Mouse (Mus musculus) limb, embryonic 11.5 days (tissue): ENCODE measurements around the gene Pwp2. TPM values are rescaled to one million over a fixed set of nuclear protein-coding genes. Genes with fewer than 3 reads are reported as not detected.

Experiments used
- ATAC-seq: fragments of 200-750 bp; cut with Nextera tagmentation; 2 replicates; pipeline ENCODE4 v1.8.0; 2017; ENCODE audit warnings: low read depth; ENCODE audit not compliant: insufficient number of reproducible peaks, low FRiP score, low TSS enrichment
- DNase-seq: peaks from one replicate; pipeline ENCODE4 v3.0.0-alpha.2; 2015; ENCODE audit warnings: low spot score
- H3K27ac ChIP-seq: fragments of 300-500 bp; sonication (generic); replicated peaks from 2 replicates; pipeline ENCODE4 v1.5.1; 2014; ENCODE audit warnings: low read depth, mild to moderate bottlenecking, low read length
- H3K27me3 ChIP-seq: fragments of 300-500 bp; sonication (generic); 2 replicates; pipeline ENCODE4 v1.6.1; 2014; ENCODE audit warnings: mild to moderate bottlenecking, low read length, mixed read lengths; ENCODE audit not compliant: control insufficient read depth, insufficient read depth
- H3K36me3 ChIP-seq: fragments of 300-500 bp; sonication (generic); 2 replicates; pipeline ENCODE4 v1.6.1; 2014; ENCODE audit warnings: mild to moderate bottlenecking, low read length, moderate library complexity, mixed read lengths; ENCODE audit not compliant: control insufficient read depth, insufficient read depth
- H3K4me1 ChIP-seq: fragments of 300-500 bp; sonication (generic); 2 replicates; pipeline ENCODE4 v1.6.1; 2014; ENCODE audit warnings: low read length, mixed read lengths; ENCODE audit not compliant: control insufficient read depth, insufficient read depth
- H3K4me2 ChIP-seq: fragments of 300-500 bp; sonication (generic); 2 replicates; pipeline ENCODE4 v1.6.1; 2014; ENCODE audit warnings: low read depth, mild to moderate bottlenecking, moderate library complexity; ENCODE audit not compliant: severe bottlenecking
- H3K4me3 ChIP-seq: fragments of 300-500 bp; sonication (generic); 2 replicates; pipeline ENCODE4 v1.5.1; 2014; ENCODE audit warnings: low read depth, low read length
- H3K9ac ChIP-seq: fragments of 300-500 bp; sonication (generic); 2 replicates; pipeline ENCODE4 v1.6.1; 2014; ENCODE audit warnings: mild to moderate bottlenecking, low read length
- H3K9me3 ChIP-seq: fragments of 300-500 bp; sonication (generic); 2 replicates; pipeline ENCODE4 v1.6.1; 2016; ENCODE audit warnings: low read length; ENCODE audit not compliant: control insufficient read depth
- WGBS: fragments of 180-500 bp; shearing (Covaris S2); extraction: QIAGEN DNeasy Blood & Tissue Kit; methylation state at CpG from one replicate; pipeline ENCODE4 v1.1.7; 2014; 5-methylcytosine and 5-hydroxymethylcytosine counted together
- polyA plus RNA-seq: library from polyadenylated mRNA; unstranded; fragments of >200 nt; fragmentation: Nextera tagmentation; extraction: Ambion mirVana; gene quantifications from 2 replicates; pipeline ENCODE4 v1.2.1, GENCODE M21; 2014

The Pwp2 gene
- 23.7 and 26.5 TPM in 2 replicates for polyA plus RNA-seq

DNA sequence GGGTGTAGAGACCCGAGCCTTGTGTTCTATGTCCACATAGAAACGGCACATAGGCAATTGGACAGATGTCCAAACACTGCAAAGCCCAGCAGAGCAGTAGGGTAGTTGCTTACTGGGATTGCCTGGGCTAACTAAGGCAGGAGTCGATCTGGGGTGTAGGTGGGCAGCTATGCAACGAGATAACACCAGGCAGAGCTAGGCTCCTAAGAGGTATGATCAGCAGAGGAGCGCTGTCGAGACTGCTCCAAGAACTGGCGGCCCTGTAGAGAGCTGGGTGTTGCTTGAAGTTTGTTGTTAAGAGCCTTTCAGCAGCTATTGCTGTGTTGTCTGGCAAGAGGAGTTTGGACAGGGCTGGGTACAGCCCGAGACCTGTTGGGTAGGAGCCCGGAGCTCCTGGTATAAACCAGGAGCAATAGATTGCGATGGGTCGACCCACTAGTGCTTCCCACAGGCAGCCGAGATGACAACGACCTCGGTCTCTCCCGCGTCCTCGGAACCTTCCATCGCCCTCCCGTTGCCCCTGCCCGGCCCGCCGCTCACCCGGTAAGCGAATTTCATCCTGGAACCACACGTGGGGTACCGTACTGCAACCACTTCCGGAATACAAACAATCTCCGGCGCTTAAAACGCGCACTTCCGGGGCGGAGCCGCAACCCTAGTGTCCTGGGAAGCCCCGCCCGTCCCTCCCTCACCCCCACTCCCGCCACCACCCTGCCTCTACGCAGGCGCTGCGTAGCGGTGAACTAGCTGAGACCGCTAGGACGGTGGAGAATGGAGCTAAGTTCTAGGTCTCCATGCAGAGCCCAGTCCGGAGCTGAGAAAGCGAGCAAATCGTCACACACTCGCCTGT, at the start of gene Pwp2:
Gene Pwp2, minus strand, starts transcription at position 619 of the 850 bp plus-strand sequence.
- Histone ChIP-seq H3K4me3 (peak within 1 kb of the TSS; percentile 77), H3K4me1 (peaks cover 8% of the 10 kb centered on the region), H3K36me3 (peaks cover 26% of the 10 kb centered on the region), H3K4me2 (peak within 1 kb of the TSS; percentile 95), H3K27me3 (no peaks in the 10 kb centered on the region), H3K27ac (peak within 1 kb of the TSS; percentile 42; the same call in 1 of the 2 replicates), H3K9ac (peak within 1 kb of the TSS; percentile 58), H3K9me3 (no peaks in the 10 kb centered on the region)
- peak; percentile 93 for ATAC-seq
- WGBS = 1% methylated on average over 47 of the region's 47 CpGs
- peak; percentile 93 for DNase-seq

DNA sequence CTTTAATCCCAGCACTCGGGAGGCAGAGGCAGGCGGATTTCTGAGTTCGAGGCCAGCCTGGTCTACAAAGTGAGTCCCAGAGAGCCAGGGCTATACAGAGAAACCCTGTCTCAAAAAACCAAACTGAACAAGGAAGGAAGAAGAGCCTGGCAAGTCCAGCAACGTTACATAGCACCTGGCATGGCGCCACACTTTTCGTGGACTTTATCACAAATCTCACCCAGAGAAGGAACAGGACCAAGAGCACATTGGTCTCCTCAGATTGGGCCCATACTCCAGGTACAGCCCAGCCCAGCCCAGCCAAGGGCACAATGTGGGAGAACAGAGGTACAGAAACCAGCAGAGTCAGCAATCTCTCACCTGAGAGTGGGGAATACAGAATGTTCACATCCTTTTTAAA, 48.8 kb upstream of the Pwp2 start:
- no peaks in the 10 kb centered on the region for H3K4me1 ChIP-seq
- H3K9me3 ChIP-seq = no peaks in the 10 kb centered on the region
- ATAC-seq (no peak), DNase-seq (no peak)
- WGBS = 91% methylated on average over 6 of the region's 6 CpGs
- no peak overlapping the region for H3K4me2 ChIP-seq
- no peak overlapping the region for H3K9ac ChIP-seq
- H3K4me3 ChIP-seq = no peak overlapping the region
- H3K27me3 ChIP-seq = no peaks in the 10 kb centered on the region
- H3K36me3 ChIP-seq = no peaks in the 10 kb centered on the region
- H3K27ac ChIP-seq = no peak overlapping the region

DNA sequence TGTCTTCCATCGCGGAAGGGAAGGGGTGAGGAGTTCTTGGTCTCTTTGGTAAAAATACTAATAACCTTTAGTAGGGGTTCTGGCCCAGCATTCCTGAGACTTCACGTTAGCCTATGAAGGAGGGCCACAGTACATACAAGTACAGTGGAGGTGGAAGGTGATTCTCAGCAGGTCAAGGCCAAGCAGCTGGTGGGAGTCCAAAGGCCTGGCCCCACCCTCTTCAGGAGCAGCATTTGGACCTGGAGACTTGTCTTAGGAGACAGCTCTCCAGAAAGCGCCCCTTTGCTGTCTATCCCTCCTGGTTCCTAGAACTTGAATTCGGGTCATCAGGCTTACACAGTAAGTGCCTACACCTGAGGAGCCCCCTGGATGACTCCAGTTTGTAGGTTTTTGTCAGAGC, 48.2 kb upstream of the Pwp2 start:
- Histone ChIP-seq H3K4me3 (no peak overlapping the region), H3K27me3 (no peaks in the 10 kb centered on the region), H3K4me1 (no peaks in the 10 kb centered on the region), H3K36me3 (no peaks in the 10 kb centered on the region), H3K27ac (no peak overlapping the region), H3K9ac (no peak overlapping the region), H3K4me2 (no peak overlapping the region), H3K9me3 (no peaks in the 10 kb centered on the region)
- WGBS = 92% methylated on average over 5 of the region's 5 CpGs
- ATAC-seq = no peak
- DNase-seq = no peak

DNA sequence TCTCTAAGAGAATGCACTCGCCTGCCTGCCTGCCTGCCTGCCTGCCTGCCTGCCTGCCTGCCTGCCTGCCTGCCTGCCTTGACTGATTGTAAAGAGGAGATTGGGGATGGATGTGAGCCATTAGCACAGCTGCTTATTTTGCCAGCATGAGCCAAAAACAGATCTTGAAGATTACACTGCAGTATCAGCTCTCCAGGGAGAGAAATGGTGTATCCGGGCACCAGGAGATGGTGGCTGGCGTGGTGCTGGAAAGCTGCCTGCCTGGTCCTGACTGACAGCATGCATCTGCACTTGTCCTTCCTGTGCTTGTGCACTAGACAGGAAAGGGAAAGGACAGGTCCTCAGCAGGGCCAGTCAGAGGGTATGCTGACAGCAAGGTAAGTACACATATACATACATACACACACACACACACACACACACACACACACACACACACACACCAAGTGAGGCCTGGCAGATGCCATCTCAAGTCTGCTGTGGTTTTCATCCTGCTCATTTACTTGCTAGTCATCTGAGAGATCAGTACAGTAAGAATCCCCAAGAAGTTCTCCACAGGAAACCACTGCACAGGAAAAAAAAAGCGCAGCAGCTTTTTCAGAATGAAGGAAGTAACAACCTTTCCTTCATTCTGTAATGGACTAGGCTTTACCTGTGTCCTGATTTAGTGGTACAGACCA, 47.5 kb upstream of the Pwp2 start:
- Histone ChIP-seq H3K4me3 (no peak overlapping the region), H3K36me3 (no peaks in the 10 kb centered on the region), H3K9me3 (no peaks in the 10 kb centered on the region), H3K9ac (no peak overlapping the region), H3K27me3 (no peaks in the 10 kb centered on the region), H3K4me1 (no peaks in the 10 kb centered on the region), H3K4me2 (no peak overlapping the region), H3K27ac (no peak overlapping the region)
- DNase-seq (no peak), ATAC-seq (no peak)
- WGBS = 91% methylated on average over 4 of the region's 4 CpGs

DNA sequence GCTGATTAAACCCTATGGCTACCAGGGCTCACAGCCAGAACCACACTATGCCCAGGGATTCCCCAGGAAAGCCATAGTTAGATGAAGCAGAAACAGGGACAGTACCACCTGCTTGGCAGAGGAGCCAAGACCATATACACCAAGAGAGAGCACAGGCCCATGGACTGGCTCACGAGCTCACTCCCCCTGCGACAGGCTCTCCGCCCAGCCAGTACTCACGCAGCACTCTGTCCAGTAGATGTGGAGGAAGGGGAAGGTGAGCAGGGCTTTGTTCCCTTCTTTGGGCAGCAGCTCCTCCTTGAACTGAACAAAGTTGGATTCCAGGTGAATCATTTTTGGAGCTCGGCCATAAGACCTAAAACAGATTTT, 43.6 kb upstream of the Pwp2 start:
- WGBS = 82% methylated on average over 5 of the region's 5 CpGs
- Histone ChIP-seq H3K27ac (no peak overlapping the region), H3K4me3 (no peak overlapping the region), H3K9ac (no peak overlapping the region), H3K4me1 (no peaks in the 10 kb centered on the region), H3K27me3 (no peaks in the 10 kb centered on the region), H3K36me3 (no peaks in the 10 kb centered on the region), H3K4me2 (no peak overlapping the region), H3K9me3 (no peaks in the 10 kb centered on the region)
- ATAC-seq (no peak), DNase-seq (no peak)

DNA sequence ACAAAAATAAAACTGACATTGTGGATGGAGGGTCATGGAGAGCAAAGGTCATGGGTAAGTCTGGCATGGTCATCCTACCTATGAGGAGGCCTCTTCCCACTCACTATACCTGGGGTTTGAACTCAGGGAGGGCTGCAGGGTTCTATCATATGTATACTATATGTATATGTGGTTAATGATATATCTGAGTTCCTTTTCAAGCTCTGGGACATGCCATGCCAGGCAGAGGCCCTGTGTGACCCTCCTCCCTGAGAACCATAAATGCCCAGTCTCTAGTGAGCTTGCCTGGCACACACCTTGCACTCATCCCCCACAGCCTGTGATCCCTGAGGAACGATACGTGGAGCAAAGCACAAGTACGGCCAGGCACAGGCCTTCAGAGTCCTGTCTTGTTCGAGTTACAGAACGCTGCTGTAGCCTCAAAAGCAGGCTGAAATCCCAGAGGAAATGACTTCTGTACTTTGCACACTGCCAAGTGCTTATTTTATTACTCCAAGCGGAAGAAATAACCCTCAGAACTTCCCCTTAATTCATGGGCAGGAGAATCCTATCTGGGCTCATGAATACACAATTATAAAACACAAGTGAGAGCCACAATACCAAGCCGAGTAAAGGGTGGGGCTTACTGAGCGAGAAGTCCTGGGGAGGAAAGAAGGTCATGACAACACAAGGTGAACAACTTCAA, 43.1 kb upstream of the Pwp2 start:
- 92% methylated on average over 8 of the region's 8 CpGs for WGBS
- Histone ChIP-seq H3K9ac (no peak overlapping the region), H3K4me3 (no peak overlapping the region), H3K9me3 (no peaks in the 10 kb centered on the region), H3K36me3 (no peaks in the 10 kb centered on the region), H3K4me1 (no peaks in the 10 kb centered on the region), H3K27ac (no peak overlapping the region), H3K4me2 (no peak overlapping the region), H3K27me3 (no peaks in the 10 kb centered on the region)
- no peak for DNase-seq
- no peak for ATAC-seq

DNA sequence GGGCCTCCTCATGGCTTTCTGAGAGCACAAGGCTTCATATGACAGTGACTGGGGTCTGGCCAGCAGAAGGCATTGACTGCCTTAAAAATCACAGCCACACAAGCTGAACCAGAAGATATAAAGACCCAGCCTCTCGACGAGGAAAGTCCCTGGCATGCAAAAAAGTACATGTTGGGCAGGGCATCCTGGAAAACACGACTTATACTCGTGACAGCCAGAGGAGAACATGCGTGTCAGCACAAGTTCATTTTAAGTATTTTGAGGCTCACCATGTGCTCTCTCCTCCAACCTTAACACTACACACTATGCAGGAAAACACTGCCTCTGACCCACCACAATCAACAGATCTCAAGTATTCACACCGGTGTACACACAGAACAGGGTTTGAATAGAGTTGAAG, 39.2 kb upstream of the Pwp2 start:
- DNase-seq (no peak), ATAC-seq (no peak)
- WGBS = 89% methylated on average over 6 of the region's 6 CpGs
- Histone ChIP-seq H3K36me3 (peaks cover 8% of the 10 kb centered on the region; the same call in 1 of the 2 replicates), H3K4me2 (no peak overlapping the region), H3K27me3 (no peaks in the 10 kb centered on the region), H3K4me1 (no peaks in the 10 kb centered on the region), H3K4me3 (no peak overlapping the region), H3K27ac (no peak overlapping the region), H3K9me3 (no peaks in the 10 kb centered on the region), H3K9ac (no peak overlapping the region)

DNA sequence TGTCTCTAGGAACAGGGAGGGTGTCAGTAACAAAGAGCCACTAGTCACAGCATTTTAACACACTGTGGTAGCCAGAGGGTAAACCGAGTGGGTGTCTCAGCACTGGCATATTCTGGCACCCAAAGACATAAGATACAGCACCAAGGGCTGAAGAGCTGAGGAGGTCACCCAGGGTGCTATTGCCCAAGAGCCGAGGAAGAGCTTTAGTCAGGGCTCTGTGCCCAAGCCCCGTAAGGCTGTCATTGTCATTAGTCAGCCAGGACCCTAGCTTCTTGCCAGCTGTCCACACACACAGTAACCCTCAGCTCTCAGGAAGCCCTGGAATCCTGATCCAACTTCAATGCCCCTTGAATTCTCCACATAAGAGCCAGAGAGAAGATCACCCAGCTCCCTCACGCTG, 38.0 kb upstream of the Pwp2 start:
- H3K27ac ChIP-seq = no peak overlapping the region
- H3K9me3 ChIP-seq = no peaks in the 10 kb centered on the region
- no peak overlapping the region for H3K4me3 ChIP-seq
- no peaks in the 10 kb centered on the region for H3K27me3 ChIP-seq
- no peak overlapping the region for H3K9ac ChIP-seq
- peaks cover 8% of the 10 kb centered on the region; the same call in 1 of the 2 replicates for H3K36me3 ChIP-seq
- ATAC-seq = no peak
- DNase-seq = no peak
- no peak overlapping the region for H3K4me2 ChIP-seq
- H3K4me1 ChIP-seq = no peaks in the 10 kb centered on the region
- 84% methylated on average over 4 of the region's 4 CpGs for WGBS
